Mouse (Mus musculus) liver, embryonic 11.5 days (tissue): Measurements from ENCODE around the gene Wwtr1. TPM values are rescaled to one million over a fixed set of nuclear protein-coding genes. Genes with fewer than 3 reads are reported as not detected.

Experiments used
- ATAC-seq: fragments of 200-750 bp; cut with Nextera tagmentation; replicated peaks from 2 replicates; pipeline ENCODE4 v1.8.0; 2017; ENCODE audit warnings: moderate number of reproducible peaks, mild to moderate bottlenecking, moderate TSS enrichment, moderate library complexity; ENCODE audit not compliant: low FRiP score
- DNase-seq: peaks from one replicate; pipeline ENCODE4 v3.0.0-alpha.2; 2017; ENCODE audit warnings: low spot score
- H3K27ac ChIP-seq: fragments of 300-500 bp; sonication (generic); 2 replicates; pipeline ENCODE4 v1.5.1; 2014; ENCODE audit warnings: mild to moderate bottlenecking, low read depth, low read length, control low read depth
- H3K27me3 ChIP-seq: fragments of 300-500 bp; sonication (generic); replicated peaks from 2 replicates; pipeline ENCODE4 v1.6.1; 2014; ENCODE audit warnings: low read length, mixed read lengths; ENCODE audit not compliant: control insufficient read depth, insufficient read depth
- H3K36me3 ChIP-seq: fragments of 300-500 bp; sonication (generic); 2 replicates; pipeline ENCODE4 v1.6.1; 2014; ENCODE audit warnings: mild to moderate bottlenecking, low read length, moderate library complexity, mixed read lengths; ENCODE audit not compliant: control insufficient read depth, insufficient read depth
- H3K4me1 ChIP-seq: fragments of 300-500 bp; sonication (generic); replicated peaks from 2 replicates; pipeline ENCODE4 v1.6.1; 2014; ENCODE audit warnings: low read length, mixed read lengths; ENCODE audit not compliant: control insufficient read depth, insufficient read depth
- H3K4me2 ChIP-seq: fragments of 300-500 bp; sonication (generic); 2 replicates; pipeline ENCODE4 v1.6.1; 2014; ENCODE audit warnings: mild to moderate bottlenecking, control low read depth, moderate library complexity
- H3K4me3 ChIP-seq: fragments of 300-500 bp; sonication (generic); 2 replicates; pipeline ENCODE4 v1.5.1; 2014; ENCODE audit warnings: low read depth, low read length, control low read depth
- H3K9ac ChIP-seq: fragments of 300-500 bp; sonication (generic); 2 replicates; pipeline ENCODE4 v1.6.1; 2014; ENCODE audit warnings: low read depth, low read length, control low read depth
- H3K9me3 ChIP-seq: fragments of 300-500 bp; sonication (generic); 2 replicates; pipeline ENCODE4 v1.6.1; 2016; ENCODE audit warnings: low read length, inconsistent platforms, mixed read lengths; ENCODE audit not compliant: control insufficient read depth
- WGBS: fragments of 180-500 bp; shearing (Covaris S2); extraction: QIAGEN DNeasy Blood & Tissue Kit; methylation state at CpG from one replicate; pipeline ENCODE4 v1.1.7; 2014; 5-methylcytosine and 5-hydroxymethylcytosine counted together
- polyA plus RNA-seq: library from polyadenylated mRNA; unstranded; fragments of >200 nt; fragmentation: Nextera tagmentation; extraction: Ambion mirVana; gene quantifications from 2 replicates; pipeline ENCODE4 v1.2.1, GENCODE M21; 2014

Gene Wwtr1
- polyA plus RNA-seq, 1 experiment from 2014 or later, result 5.1 TPM

GRCm38 (mm10) chr3:57511816-57512586 lies 63.7 kb downstream of the Wwtr1 start:
- Histone ChIP-seq H3K36me3 (no peaks in the 10 kb centered on the region), H3K9me3 (no peaks in the 10 kb centered on the region), H3K9ac (no peak overlapping the region), H3K4me1 (no peaks in the 10 kb centered on the region), H3K27ac (no peak overlapping the region), H3K27me3 (no peaks in the 10 kb centered on the region), H3K4me2 (no peak overlapping the region), H3K4me3 (no peak overlapping the region)
- DNase-seq (no peak), ATAC-seq (no peak)
- WGBS, result 78% methylated on average over 18 of the region's 18 CpGs

- Histone ChIP-seq H3K4me3 (no peak overlapping the region), H3K27me3 (no peaks in the 10 kb centered on the region), H3K9ac (no peak overlapping the region), H3K9me3 (no peaks in the 10 kb centered on the region), H3K27ac (no peak overlapping the region), H3K36me3 (no peaks in the 10 kb centered on the region), H3K4me1 (no peaks in the 10 kb centered on the region), H3K4me2 (no peak overlapping the region)
- ATAC-seq (no peak), DNase-seq (no peak)
- WGBS, result 66% methylated on average over 7 of the region's 7 CpGs
Observed at GRCm38 (mm10) chr3:57509945-57510675, 65.6 kb downstream of the Wwtr1 start.

GRCm38 (mm10) chr3:57505991-57506390 lies 69.7 kb downstream of the Wwtr1 start:
- Histone ChIP-seq H3K27me3 (no peaks in the 10 kb centered on the region), H3K9ac (no peak overlapping the region), H3K27ac (no peak overlapping the region), H3K4me1 (no peaks in the 10 kb centered on the region), H3K4me3 (no peak overlapping the region), H3K4me2 (no peak overlapping the region), H3K36me3 (no peaks in the 10 kb centered on the region), H3K9me3 (no peaks in the 10 kb centered on the region)
- no peak for DNase-seq
- no peak for ATAC-seq
- 83% methylated on average over 10 of the region's 10 CpGs for WGBS

GRCm38 (mm10) chr3:57504756-57505155 lies 71.0 kb downstream of the Wwtr1 start:
- no peaks in the 10 kb centered on the region for H3K36me3 ChIP-seq
- H3K4me1 ChIP-seq, result no peaks in the 10 kb centered on the region
- no peak for ATAC-seq
- DNase-seq, result no peak
- no peaks in the 10 kb centered on the region for H3K9me3 ChIP-seq
- no peak overlapping the region for H3K4me3 ChIP-seq
- H3K27ac ChIP-seq, result no peak overlapping the region
- no peak overlapping the region for H3K9ac ChIP-seq
- H3K27me3 ChIP-seq, result no peaks in the 10 kb centered on the region
- H3K4me2 ChIP-seq, result no peak overlapping the region
- 31% methylated on average over 2 of the region's 2 CpGs for WGBS

- WGBS, result 81% methylated on average over 10 of the region's 10 CpGs
- Histone ChIP-seq H3K27ac (no peak overlapping the region), H3K9me3 (no peaks in the 10 kb centered on the region), H3K36me3 (no peaks in the 10 kb centered on the region), H3K9ac (no peak overlapping the region), H3K4me3 (no peak overlapping the region), H3K4me2 (no peak overlapping the region), H3K27me3 (no peaks in the 10 kb centered on the region), H3K4me1 (no peaks in the 10 kb centered on the region)
- DNase-seq, result no peak
- no peak for ATAC-seq
Observed at GRCm38 (mm10) chr3:57501596-57502220, 74.0 kb downstream of the Wwtr1 start.

GRCm38 (mm10) chr3:57500846-57501245 lies 74.9 kb downstream of the Wwtr1 start:
- H3K9ac ChIP-seq, result no peak overlapping the region
- H3K9me3 ChIP-seq, result no peaks in the 10 kb centered on the region
- no peaks in the 10 kb centered on the region for H3K4me1 ChIP-seq
- no peak overlapping the region for H3K27ac ChIP-seq
- no peak overlapping the region for H3K4me3 ChIP-seq
- 89% methylated on average over 9 of the region's 9 CpGs for whole genome bisulfite sequencing
- no peaks in the 10 kb centered on the region for H3K27me3 ChIP-seq
- no peak overlapping the region for H3K4me2 ChIP-seq
- H3K36me3 ChIP-seq, result no peaks in the 10 kb centered on the region
- no peak for DNase-seq
- no peak for ATAC-seq

GRCm38 (mm10) chr3:57497791-57498190 lies 77.9 kb downstream of the Wwtr1 start:
- Histone ChIP-seq H3K36me3 (no peaks in the 10 kb centered on the region), H3K4me1 (no peaks in the 10 kb centered on the region), H3K9ac (no peak overlapping the region), H3K27me3 (no peaks in the 10 kb centered on the region), H3K4me2 (no peak overlapping the region), H3K9me3 (no peaks in the 10 kb centered on the region), H3K27ac (no peak overlapping the region), H3K4me3 (no peak overlapping the region)
- WGBS, result 68% methylated on average over 1 of the region's 1 CpGs
- DNase-seq (no peak), ATAC-seq (no peak)

GRCm38 (mm10) chr3:57496428-57496827 lies 79.3 kb downstream of the Wwtr1 start:
- Histone ChIP-seq H3K9me3 (no peaks in the 10 kb centered on the region), H3K27ac (no peak overlapping the region), H3K4me1 (no peaks in the 10 kb centered on the region), H3K4me2 (no peak overlapping the region), H3K36me3 (no peaks in the 10 kb centered on the region), H3K27me3 (no peaks in the 10 kb centered on the region), H3K4me3 (no peak overlapping the region), H3K9ac (no peak overlapping the region)
- 82% methylated on average over 2 of the region's 2 CpGs for WGBS
- ATAC-seq (no peak), DNase-seq (no peak)
